Mouse (Mus musculus): ENCODE results near the gene Cacna1c. TPM values are rescaled to one million over a fixed set of nuclear protein-coding genes. Genes with fewer than 3 reads are reported as not detected.

The Cacna1c gene
- total RNA-seq, 2 experiments from 2014 or later = 0.11 TPM; not detected in 1

DNA sequence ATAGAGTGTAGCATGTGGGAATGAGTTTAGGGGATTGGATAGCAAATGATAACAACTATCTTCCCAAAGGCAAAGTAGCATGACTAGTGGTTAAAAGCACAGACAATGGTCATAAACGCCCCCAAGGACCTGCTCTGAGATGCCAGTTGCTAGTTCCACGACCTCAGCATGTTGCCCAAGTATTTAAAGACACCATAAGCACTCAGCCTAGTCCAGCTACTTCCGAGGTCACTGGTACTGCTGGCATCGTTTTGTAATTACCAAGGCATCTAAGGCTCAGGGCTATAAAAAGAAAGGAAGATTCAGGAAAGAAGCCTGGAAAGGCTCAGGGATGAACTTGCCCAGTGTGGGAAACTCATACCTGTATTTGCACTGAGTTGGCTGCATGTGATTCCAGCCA, 127.6 kb downstream of the Cacna1c start:
- ATAC-seq (ENCODE audit: poor library complexity, severe bottlenecking) = no peak

DNA sequence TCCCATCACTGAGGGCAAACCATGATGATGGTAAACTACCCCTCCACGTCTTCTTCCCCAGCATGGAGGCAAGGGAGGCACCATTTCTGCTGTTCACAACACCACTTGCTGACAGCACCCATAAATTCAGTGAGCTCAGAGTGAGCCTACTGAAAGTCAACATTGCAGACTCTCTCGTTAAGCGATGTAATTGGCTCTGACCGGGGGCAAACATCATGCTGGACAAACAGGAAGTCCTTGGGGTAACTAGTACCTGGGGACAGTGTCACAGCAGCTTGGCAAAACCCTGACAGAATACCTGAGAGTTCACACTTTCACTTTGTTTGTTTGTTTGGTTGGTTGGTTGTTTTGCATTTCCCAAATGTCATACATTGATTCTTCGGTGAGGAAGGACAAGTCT, 131.3 kb downstream of the Cacna1c start:
- no peak for ATAC-seq (ENCODE audit: poor library complexity, severe bottlenecking)

- no peak for ATAC-seq (ENCODE audit: poor library complexity, severe bottlenecking)
These were observed 131.8 kb downstream of the Cacna1c start for GRCm38 (mm10) chr6:119064430-119064829.

GRCm38 (mm10) chr6:119062695-119063094, 133.5 kb downstream of the Cacna1c start:
- ATAC-seq (ENCODE audit: poor library complexity, severe bottlenecking) = no peak

DNA sequence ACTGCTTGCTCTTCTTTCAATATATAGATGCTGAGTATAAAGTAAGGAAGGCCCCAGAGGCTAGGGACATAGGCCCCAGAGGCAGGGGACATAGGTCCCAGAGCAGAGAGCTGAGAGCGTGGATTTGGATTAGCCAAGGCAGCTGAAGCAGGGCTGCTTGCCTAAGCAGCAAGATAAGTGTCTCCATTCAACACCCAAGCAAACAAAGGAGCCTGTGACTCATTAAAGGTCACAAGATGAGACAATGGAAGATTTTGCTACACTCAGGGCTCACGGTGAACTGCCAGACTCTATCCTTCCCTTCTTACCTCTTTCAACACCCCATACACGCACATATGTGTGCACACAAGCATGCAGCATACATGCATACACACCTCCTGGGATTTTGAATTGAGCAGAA, 137.3 kb downstream of the Cacna1c start:
- ATAC-seq (ENCODE audit: poor library complexity, severe bottlenecking) = no peak

DNA sequence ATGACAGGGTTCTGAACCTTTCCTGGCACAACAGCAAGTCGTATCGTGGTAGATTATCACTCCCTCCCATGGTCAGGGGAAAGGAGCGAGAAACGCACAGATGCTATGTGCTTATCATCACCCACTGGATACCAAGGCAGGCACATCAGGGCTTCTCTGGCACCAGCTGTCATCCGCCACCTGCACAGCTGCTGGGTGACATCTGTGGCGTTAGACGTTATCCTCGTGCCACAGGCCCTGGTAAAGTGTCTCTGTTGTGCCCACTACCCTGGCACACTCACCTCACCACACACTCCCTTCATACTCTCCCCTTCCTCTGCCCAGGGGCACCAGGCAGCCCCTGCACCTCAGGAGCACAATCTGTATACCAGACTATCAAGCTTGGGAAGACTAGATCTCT, 137.8 kb downstream of the Cacna1c start:
- ATAC-seq (ENCODE audit: poor library complexity, severe bottlenecking) = no peak

DNA sequence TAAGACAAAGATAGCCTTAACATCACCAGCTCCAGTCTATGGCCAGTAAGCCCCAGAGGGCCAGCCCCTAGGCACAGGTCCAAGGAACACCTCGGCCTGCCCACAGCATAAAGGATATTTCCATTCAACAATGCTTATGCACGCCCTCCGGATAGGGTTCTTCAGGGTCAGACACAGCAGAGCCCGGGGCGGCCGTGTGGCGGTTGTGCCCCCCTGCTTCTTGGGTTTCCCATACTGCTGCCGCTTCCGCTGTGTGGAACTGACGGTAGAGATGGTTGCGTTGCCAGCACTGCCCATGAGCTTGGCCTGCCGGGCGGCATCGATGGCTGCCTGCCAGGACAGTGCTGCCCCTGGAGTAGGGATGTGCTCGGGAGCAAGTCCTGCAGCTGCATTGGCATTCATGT, 139.1 kb downstream of the Cacna1c start:
- no peak for ATAC-seq (ENCODE audit: poor library complexity, severe bottlenecking)

- no peak for ATAC-seq (ENCODE audit: poor library complexity, severe bottlenecking)
These were observed 143.4 kb downstream of the Cacna1c start for GRCm38 (mm10) chr6:119052801-119053200.

DNA sequence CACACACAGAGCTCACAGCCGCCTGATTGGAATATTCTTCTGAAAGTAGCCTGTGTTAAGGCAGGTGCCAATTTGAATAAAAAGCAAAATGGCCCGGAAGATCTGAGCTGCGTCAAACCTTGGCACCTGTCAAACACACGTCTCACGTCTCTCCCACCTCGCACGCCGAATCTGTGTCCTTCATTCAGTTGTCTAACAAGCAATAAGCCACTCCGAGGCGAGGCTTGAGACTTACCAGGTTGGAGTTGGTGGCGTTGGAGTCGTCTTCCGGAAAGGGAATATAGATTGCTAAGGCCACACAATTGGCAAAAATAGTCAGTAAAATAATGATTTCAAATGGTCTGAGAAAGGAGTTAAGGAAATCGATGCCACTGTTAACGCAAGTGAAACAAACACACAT, 143.9 kb downstream of the Cacna1c start:
- no peak for ATAC-seq (ENCODE audit: poor library complexity, severe bottlenecking)

GRCm38 (mm10) chr6:119051721-119052120, 144.5 kb downstream of the Cacna1c start:
- no peak for ATAC-seq (ENCODE audit: poor library complexity, severe bottlenecking)

GRCm38 (mm10) chr6:119047340-119047739, 148.9 kb downstream of the Cacna1c start:
- ATAC-seq (ENCODE audit: poor library complexity, severe bottlenecking) = no peak

- no peak for ATAC-seq (ENCODE audit: poor library complexity, severe bottlenecking)
These were observed 150.7 kb downstream of the Cacna1c start for GRCm38 (mm10) chr6:119045498-119045897.

DNA sequence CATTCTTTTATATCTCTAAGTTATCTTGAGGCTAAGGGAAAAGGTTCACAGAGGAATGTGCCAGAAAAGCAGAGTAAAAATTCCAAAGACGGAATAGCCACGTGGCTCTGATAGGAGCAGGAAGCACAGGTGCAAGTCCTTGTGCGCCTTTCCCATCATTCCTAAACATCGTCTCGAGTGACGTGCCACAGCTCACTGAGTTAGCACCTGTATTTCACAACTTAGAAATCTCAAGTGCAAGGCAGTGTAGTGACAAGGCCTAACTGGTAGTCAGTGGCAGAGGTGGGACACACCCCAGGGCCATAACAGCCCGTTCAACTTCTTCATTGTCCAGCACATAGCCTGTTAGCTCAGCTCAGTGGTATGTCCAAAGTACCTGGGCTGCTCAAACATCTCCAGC, 152.1 kb downstream of the Cacna1c start:
- no peak for ATAC-seq (ENCODE audit: poor library complexity, severe bottlenecking)

DNA sequence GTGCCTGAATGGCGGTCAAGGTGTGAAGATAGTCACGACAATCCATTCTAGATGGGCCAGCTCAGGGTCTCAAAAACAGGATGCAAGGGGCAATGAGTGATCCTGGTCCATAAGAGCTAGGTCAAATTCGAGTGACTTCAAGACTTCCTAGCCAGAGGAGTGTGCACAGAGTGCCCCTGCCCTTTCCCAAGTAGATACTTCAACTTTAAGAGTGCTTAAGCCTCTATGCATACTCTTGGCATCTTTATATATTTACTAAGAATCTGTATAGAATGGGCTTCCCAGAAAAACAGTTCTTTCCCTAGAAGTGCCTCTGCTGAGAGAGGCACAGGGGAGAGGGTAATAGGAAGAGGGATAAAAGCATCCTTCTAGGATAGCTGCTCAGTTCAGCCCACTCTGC, 153.4 kb downstream of the Cacna1c start:
- no peak for ATAC-seq (ENCODE audit: poor library complexity, severe bottlenecking)

GRCm38 (mm10) chr6:119040961-119041360, 155.3 kb downstream of the Cacna1c start:
- no peak for ATAC-seq (ENCODE audit: poor library complexity, severe bottlenecking)

DNA sequence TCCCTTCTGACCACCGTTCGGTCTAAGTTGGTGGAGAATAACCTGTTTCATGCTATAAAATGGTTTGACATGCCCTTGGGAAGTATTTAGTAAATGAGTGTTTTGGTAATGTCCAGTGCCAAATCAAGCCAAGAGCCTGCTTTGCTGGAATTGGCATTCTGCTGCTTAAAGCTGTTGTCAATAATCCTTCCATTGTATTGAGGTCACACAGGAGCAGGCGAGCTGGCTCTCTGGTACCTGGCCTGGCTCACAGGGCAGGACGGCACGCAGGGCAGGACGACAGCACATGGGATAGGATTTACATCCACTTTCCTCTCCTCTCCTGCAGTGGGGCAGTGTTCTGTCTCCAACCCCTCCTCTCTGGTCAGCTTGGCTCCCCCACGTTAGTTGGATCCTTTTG, 156.4 kb downstream of the Cacna1c start:
- ATAC-seq (ENCODE audit: poor library complexity, severe bottlenecking) = no peak

GRCm38 (mm10) chr6:119039293-119039692, 156.9 kb downstream of the Cacna1c start:
- no peak for ATAC-seq (ENCODE audit: poor library complexity, severe bottlenecking)

DNA sequence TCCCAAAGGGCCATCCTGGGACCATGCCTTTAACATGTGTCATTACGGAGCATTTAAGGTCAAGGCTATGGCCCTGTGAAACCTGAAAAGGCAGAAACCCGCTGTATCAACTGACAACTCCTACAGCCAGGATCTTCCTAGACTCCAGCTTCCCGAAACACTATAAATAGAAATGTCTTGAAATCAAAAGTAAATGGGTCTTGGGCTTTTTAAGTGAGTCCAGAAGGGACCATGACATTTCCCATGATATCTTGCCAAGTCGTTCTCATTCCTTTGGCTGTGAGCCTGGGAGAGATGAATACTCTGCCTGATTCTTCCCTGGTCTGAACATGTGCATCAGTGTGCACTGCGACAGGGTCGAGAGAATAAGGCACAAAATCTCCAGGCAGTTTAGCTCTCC, 158.4 kb downstream of the Cacna1c start:
- ATAC-seq (ENCODE audit: poor library complexity, severe bottlenecking) = no peak

DNA sequence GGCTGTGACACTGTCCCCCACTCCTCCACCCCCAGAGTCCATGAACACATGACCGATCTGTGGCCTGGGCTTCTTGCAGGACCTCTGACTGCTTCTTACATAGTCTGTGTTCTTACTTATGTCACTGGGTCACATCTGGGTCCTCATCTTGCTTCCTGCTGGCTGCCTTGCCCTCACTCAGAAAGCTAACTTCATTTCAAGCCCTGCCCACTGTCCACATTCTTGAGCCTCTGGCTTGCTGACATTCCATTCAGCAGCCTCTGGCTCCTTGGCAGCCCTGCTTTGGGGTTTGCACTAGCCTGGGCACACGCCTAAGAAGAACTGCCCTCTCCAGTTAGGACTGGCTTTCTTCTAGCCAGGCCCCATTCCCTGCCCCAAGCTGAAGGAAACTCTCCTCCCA, 159.2 kb downstream of the Cacna1c start:
- ATAC-seq (ENCODE audit: poor library complexity, severe bottlenecking) = no peak

DNA sequence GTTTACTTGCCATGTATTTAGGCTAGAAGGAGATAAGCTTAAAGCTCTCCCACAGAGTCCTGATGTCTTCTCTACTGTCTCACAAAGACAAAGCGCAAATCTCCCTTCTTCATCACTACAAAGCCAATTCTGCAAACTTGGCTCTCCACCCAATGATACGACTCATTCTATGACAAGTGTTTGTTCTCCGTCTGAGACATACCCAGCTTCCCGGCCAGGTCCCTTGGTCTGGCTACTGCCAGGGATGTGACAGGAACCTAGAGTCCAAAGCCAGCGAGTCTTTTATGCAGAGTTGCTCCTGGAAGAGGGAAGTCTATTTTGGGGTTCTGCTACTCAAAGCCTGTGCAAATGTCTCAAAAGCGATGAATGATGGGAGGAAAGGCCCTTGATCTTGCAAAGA, 160.9 kb downstream of the Cacna1c start:
- no peak for ATAC-seq (ENCODE audit: poor library complexity, severe bottlenecking)

GRCm38 (mm10) chr6:119034947-119035346, 161.3 kb downstream of the Cacna1c start:
- ATAC-seq (ENCODE audit: poor library complexity, severe bottlenecking) = no peak

GRCm38 (mm10) chr6:119027880-119028279, 168.3 kb downstream of the Cacna1c start:
- ATAC-seq (ENCODE audit: poor library complexity, severe bottlenecking) = no peak

GRCm38 (mm10) chr6:119022850-119023249, 173.4 kb downstream of the Cacna1c start:
- ATAC-seq (ENCODE audit: poor library complexity, severe bottlenecking) = no peak

DNA sequence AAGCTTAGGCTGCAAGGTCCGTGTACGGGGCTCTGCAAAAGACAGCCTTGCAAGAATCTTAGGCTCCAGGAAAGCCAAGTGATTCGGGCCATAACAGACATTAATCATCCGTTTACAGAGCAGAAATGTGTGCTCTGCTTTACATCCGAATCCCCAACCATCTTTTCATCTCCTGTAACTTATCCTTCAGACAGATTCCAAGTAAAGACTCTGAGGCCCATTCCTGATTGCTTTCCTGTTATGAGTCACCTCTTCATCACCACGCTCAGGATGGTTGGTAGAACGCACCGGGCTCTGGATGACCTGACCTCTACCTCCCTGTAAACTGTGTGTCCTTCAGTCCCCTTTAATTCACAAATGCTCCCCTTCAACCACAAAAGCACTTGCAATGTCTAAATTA, 175.0 kb downstream of the Cacna1c start:
- ATAC-seq (ENCODE audit: poor library complexity, severe bottlenecking) = no peak

Data from megakaryocyte, adult 5-6 weeks (primary cell).